Mouse (Mus musculus) T-helper 17 cell (primary cell): ENCODE measurements around the gene Ncor2.

Experiments
- in situ Hi-C, 2 experiments: fragments of 300-600 bp; cut with MboI, MseI; formaldehyde crosslinking; loops; 1 replicate in 1 of 2; 2 replicates in 1 of 2; pipeline ENCODE4 v1.15.1; 2025; ENCODE audit warnings: high pct_unique_total_duplicates in 2 of 2

The Ncor2 gene

DNA sequence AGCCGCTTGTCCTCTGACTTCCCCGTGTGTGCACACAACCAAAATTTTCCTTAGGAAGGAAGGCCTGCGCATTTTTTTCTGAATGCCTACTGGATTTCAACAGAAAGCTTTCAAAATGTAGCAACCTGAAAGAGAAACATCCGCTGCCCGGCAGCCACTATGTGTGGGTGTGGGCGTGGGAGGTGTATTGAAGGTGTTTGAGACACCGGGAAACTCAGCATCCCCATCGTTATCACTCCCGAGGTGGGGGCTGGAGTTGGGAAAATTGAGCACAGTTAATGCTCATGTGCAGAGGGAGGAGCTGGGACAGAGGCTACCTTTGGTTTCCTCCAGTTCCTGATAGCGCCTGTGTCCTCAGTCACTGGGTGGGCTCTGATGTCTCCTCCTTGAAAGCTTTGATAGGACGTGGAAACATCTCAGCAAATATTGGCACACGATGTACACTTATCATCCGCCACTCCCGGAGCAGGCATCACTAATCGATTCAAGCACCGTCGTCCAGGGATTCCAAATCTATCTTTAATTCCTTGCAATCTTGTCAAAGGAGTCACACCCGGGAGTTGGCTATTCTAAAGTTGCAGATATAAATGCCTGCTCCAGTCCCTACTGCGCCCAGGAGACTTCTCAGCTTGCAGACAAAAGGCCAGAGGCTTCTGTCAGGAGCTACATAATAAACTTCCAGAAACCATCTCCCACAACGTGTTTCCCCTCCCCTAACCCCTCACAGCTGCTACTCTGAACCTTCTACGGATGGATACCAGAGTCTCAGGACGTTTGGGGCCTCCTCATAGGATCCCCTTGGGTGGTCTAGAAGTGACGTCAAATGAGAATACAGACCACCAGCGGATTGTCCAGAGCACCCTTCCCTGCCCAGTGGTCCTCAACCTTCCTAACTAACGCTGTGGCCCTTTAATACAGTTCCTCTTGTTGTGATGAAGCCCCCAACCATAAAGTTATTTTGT is 14.7 kb upstream of the Ncor2 start:
- in situ Hi-C loops = no loop called here

DNA sequence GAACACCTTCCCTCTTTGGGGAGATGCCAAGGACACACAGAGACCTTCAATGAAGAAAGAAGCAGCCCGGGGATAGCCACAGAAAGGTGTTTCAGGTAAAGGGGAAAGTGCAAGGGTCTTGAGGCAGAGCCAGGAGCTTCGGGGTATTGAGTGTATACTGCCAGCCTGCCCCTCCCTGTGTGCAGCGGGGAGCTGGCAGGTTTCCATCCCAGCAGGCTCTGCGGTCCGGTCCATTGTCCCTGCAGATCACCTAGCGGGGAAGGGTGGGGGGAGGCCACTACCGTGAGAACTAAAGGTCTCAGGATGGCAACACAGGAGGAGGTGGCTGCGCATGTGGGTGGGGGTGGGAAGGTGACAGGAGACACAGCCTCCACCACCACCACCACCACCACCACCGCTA is 12.6 kb upstream of the Ncor2 start:
- in situ Hi-C loops = no loop called here

DNA sequence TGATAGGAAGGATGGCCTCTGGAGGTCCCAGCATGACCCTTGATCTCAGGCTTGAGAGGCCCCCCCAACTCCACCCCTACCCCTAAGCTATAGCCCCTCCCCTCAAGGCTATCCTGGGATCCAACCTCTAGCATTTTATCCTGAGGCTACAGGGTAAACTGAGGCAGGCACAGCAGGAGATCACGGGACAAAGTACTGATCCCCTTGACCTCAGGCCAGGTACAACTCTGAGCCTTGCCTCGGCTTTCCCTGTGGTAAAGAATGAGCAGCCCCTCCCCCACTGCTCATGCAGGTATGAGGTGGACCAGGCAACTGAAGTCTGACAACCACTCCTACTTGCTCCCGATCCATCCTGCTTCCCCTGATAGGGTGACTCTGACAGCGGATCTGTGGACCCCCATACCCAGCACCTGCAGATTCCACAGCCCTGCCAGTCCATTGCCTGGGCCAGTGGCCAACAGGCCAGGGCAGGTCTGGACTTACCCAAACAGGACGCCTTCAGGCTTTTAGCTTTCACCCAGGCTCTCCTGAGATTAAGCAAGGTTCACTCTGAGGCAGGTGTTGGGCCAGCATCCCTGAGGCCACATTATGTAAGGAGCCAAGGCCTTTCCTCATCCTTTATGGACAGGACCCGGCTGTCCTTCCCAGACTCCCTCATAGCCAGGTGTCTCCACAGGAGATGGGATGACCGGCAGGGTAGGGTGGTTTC is 11.2 kb upstream of the Ncor2 start:
- in situ Hi-C loops = no loop called here

DNA sequence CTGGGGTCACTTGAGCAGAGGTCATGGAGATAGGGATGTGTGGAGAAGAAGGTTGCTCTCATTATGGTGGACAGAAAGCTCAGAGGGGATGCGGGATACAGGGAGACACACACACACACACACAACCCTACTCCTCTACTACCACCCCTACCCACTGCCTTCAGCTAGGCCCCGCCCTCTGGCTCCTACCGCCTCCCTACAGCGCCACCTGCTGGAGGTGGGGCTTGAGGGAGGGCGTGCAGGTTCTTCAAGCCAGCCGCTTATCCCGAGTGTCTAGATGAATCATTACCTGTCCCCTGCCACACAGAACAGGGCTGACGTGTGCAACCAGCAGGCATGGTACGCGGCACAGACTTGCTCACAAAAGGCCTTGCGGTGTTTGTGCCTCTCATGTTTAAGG is 10.6 kb upstream of the Ncor2 start:
- in situ Hi-C loops = no loop called here

DNA sequence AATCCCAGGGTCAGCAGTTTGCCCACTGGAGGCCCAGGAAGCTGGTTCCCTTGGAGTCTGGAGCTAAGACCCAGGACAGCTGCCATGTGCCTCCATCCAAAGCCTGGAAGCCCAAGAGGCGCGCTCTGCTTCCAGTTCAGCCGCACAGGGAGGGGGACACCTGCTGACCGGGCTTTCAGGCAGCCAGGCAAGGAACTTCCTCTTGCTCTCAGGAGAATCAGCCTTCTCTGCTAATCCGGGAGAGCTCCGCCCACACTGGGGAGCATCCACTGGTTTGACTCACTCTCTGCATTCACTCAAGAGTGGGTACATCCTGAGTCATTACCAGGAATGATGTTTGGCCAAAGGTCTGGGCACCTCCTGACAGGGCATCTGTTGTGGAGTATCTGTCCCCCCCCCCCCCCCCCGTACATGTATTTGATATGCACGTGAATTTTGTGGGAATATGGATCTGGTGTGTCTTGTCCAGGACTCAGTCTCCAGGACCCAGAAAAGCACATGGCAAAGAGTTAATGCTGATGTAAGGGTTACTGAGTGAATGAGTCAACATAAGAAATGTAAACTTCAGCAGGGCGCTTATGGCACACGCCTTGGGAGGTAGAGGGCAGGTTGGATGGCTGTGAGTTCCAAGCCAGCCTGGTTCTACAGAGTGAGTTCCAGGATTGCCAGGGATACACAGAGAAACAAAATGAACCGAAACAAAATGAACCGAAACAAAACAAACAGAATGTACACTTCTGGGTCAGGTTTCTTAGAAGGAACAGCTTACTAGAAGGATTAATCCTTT is 10.0 kb upstream of the Ncor2 start:
- in situ Hi-C loops = no loop called here

DNA sequence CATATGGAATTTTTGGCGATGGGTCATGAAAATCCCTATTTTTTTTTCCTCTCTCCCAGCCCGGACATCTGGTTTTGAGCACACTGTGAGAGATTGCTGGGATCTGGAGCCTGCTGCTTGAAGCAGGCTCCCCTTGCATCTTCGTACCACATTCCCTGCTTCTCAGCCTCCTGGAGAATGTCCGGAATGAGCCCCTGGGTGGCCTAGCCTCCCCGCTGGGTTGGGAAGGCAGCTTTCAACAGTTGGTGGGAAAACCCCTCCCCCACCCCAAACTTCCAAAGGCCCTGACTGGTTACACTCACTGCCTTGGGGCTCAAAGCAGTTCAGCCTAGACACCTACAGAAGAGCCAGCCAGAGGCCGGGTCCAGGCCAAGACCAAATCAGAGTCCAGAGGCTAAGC is 5.8 kb upstream of the Ncor2 start:
- in situ Hi-C loops = no loop called here

DNA sequence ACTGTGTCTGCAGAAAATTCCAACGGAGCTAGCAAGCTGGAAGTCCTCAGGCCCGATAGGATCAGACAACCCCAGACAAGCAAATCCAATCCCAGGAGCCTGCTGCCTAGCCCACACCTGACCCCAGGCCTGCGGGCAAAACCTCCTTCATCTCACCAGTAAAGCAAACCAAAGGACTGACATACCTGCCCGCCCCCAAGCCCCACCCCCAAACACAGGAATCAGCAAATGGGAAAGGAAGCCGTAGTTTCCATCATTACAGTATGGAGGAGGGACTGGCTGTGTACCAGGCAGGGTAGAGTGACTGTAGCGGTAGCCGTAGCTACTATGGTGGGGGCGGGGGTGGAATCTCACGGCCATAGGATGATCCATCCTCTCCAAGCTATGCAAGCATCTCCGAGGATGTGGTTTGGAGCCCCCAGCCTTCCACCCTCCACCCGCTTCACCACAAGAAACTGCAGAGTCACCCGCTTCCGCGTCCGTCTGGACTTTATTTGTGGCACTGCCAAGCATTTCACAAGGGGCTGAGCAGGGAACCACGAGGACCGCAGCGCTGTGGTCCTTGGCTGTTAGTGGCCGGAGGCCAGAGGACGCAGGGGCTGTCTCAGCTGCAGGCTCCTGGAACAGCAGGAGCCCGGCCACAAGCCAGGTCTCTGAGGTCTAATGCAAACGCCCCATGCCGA is 4.4 kb upstream of the Ncor2 start:
- in situ Hi-C loops = no loop called here

DNA sequence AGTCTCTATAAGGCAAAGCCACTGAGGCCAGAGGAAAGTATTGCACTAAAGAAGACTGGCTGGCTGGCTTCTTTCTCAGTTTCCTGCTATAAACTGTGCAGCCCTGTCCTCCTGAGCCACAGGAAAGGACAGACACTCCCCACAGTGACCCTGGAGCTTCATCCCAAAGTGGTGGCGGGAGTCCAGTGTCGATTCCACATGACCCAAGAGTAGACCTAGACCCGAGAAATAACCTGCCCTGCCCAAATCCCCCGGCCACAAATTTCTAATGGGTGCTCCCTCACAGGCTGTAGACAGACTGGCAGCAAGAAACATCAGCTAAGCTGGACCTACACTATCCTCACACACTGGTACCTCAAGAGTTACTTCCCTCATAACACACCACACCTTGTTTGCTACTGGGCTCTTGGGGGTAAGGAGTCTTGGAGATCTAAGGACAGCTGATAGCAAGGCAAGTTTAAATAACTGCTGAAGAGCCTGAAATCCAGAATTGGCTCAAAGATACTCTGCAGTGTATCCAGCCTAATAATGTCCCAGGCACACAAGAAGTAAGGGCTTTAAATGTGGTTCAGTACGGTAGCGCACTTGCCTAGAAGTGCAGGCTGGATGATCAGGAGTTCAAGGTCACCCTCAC is 1.7 kb upstream of the Ncor2 start:
- in situ Hi-C loops = no loop called here

DNA sequence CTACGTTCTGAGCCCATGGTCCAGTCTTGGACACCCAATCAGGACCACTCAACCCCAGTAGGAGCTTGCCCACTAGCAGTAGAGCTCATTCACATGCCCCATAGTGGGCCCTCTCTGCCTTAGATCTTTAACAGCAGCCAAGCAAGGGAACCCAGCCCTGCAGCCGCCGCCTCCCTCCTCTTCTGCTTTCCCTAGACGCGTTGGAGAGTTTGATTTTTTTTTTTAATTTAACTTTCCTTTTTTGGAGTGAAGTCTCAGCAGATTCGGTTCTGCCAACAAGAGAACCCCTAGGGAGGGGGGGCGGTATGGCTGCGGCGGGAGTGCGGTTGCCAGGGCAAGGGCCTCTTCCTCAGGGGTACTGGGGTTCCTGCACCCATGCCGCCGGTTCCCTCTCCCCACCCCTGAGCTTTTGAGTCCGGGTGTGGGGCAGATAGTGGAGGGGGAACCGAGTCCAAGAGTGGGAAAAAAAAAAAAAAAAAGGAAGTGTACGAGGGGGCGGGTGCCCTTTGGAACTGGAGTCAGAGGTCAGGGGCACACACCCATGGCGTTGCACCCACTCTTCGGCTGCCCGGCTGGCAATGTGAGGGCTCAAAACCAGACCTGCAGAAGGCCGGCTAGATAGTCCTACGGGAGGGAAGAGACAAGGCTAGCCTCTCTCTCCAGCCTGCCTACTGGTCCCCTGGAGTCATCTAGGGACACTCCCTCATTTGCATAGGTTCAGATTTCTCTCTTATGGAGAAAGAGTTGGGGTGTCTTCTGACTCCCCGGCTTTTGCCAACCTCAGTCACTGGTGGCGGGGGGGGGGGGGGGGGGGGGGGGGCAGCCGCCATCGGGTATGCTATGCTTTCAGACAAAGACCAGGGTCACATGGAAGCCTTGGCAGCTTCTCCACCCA is 963 bp upstream of the Ncor2 start:
- in situ Hi-C loops = no loop called here

DNA sequence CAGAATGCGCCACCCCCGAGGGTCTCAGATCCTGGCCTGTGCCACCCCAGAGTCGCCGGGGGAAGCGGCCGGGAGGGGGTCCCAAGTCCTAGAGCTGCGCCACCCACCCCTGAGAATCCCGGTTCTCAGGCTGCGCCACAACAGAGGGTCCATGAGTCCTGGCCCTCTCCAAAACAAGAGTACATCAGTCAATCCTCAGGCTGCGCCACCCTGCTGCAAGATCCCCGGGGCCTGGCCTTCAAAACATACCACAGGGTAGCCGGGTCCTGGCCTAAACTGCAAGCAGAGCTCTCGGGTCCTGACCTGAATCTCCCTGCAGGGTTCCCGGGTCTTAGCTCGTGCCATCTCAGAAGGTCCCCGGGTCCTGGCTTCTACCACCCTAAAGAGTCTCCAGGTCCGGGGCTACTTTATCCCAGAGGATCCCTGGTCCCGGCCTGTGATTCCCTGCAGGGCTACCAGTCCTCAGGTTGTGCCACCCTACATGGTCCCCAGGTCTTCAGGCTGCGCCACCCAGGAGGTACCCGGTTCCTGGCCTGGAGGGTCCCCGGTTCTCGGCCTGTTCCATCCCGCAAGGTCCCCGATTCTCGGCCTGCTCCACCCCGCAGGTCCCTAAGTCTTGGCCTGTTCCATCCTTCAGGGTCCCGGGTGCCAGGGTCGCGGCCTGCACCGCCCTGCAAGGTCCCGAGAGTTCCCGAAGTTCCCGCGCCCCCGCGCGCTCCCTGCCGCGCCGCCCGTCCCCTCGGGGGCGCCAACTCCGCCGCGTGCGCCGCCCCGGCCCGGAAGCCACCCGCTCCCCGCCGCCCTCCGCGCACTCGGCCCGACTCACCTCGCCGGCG is 630 bp downstream of the Ncor2 start:
- in situ Hi-C loops = no loop called here

DNA sequence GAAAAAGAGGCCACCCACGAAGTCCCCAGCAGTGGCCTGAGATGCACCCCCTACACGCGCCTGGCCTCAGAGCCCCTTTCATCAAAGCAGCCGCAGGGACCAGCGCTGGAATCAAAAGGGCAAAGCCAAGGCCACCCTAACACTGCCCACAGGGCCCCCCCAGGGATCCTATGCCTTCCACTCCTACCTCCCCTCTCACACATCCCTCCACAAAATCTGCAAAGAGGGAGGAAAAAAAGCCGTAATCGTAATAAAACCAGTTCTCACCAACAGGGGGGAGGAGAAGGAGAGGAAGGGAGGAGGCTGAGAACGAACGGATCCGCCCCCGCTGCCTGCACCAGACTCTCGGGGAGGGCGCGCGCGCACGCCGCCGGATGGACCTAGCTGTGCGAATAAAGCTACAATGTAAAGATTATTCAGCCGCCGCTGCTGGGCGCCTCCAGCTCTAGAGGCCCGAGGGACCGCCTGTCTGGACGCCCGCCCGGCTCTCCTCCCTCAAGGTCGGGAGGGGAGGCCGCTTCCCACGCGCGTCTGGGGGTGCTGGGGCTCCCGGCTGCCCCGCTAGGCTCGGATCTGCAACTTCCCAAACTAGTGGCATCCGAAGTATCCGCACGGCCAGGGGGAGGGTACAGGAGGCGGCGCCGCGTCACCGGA is 1.4 kb downstream of the Ncor2 start:
- in situ Hi-C loops = no loop called here

DNA sequence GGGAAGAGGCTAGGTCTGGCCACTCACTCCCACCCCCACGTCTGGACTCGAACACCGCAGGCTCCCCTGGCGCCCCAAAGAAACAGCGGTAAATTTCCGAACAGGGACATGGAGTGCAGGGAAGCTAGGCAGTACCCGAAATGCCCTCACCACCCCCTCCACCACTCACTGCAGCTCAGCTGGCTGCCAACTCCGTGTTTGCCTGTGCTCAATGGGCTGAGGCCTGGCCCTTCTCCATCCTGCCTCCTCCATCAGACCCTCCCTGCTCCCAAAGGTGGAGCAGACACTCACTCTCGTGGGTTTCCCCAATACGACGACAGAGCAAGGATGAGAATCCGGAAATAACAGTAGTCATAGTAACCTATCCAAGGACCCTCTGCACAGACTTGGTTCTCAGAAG is 2.2 kb downstream of the Ncor2 start:
- in situ Hi-C loops = no loop called here

DNA sequence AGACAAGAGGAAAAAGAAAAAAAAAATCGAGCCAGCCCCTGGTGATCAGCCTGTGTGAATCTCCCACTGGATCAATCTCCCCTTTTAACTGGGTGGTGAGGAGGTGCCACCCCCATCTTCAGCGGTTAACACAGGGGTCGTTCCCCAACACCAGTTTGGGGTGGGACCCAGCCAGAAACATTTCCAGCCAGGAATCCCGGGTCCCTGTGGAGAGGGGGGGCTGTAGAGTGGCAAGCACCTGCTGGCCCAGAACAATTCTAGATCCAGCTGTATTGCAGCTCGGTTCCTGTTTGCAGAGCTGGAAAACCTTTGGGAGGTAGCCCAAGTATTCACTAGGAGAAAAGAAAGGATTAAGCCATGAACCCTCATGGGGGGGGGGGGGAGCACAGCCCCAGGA is 2.7 kb downstream of the Ncor2 start:
- in situ Hi-C loops = no loop called here

DNA sequence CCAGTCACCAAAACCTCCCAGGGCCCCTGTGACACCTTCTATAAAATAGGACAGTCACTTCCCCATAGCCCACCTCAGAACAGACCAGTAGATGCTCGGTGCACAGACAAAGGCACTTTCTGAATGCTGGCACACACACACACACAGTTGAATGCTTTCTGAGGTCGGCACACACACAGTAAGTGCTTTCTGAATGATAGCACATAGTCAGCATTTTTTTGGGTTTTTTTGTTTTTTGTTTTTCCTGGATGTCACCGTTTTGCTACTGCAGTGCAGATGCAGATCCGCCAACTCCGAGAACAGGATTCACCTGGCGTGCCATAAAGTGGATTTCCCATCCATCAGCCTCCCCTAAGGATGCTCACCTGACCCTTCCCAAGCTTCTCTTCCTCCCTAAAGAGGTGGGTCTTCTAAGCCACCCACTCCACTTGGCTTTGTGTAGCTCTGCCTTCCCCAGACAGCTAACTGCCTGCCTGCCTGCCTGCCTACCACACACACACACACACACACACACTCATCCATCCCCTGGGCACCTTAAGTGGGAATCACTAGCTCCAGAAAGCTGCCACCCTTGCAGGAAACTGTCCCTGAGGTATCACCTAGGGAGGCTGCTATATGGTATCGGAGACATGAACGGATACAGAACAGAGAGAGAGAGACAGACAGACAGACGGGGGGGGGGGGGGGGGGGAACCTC is 3.2 kb downstream of the Ncor2 start:
- in situ Hi-C loops = no loop called here

DNA sequence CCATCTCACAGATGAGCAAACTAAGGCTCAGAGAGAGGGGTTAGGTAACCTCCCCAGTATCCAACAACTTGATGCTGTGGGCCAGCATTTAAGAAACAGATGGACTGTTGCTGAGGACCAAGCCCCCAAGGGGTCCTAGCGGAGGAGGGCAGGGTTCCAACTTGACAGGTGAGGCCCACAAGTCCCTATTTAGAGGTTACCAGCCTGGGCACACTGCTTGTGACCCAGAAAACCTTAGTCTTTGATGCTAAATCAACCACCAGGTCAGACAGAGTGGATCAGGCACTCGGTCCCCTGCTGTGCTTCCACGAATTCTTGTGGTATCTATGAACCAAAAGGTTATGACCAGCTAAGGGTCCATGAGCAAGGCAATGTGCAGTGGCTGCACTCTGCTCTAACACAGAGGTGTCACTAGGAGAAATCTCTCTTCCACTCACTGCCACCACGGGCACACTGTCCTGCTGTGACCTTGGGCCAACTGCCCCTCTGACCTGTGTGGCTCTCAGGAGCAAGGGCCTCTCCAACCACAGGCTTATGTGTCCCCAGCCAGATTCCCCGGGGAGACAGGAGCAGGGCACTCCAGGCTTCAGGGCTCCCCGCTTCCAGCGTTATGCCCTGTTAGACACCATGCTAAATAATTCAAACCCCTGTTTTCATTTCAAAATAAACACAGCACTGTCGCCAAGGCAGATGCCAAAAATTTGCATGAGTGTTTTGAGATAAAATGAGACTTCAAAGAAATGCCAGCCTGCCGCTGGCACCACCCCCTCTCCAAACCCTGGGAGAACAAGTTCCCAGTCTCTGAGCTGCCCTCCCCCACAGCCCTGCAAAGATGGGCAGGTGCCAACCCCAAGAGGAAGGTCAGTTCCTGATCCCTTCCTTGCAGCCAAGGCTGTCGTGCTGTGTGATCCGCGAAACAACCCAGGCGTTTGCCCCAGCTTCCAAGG is 4.0 kb downstream of the Ncor2 start:
- in situ Hi-C loops = no loop called here

DNA sequence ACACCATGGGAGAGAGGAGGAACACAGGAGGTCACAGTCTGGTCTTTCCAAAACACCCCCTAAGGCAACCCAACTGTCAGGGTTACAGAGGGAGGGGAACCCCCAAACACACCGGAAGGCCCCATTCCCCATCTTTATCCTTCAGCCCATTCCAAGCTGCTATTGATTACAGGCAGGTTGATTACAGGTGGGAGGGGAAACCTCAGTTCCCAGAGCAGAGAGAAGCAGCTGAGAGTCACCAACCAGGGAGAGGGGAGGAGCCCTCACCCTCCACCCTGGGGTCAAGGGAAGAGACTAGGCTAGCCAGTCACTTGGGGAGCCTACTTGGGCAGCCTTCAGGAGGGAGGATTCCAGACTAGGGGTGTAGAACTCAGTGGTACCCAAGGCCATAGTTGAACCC is 5.2 kb downstream of the Ncor2 start:
- in situ Hi-C loops = no loop called here
